9 mouse cellular contexts compared by ENCODE assay signal in the genomic region with DNA sequence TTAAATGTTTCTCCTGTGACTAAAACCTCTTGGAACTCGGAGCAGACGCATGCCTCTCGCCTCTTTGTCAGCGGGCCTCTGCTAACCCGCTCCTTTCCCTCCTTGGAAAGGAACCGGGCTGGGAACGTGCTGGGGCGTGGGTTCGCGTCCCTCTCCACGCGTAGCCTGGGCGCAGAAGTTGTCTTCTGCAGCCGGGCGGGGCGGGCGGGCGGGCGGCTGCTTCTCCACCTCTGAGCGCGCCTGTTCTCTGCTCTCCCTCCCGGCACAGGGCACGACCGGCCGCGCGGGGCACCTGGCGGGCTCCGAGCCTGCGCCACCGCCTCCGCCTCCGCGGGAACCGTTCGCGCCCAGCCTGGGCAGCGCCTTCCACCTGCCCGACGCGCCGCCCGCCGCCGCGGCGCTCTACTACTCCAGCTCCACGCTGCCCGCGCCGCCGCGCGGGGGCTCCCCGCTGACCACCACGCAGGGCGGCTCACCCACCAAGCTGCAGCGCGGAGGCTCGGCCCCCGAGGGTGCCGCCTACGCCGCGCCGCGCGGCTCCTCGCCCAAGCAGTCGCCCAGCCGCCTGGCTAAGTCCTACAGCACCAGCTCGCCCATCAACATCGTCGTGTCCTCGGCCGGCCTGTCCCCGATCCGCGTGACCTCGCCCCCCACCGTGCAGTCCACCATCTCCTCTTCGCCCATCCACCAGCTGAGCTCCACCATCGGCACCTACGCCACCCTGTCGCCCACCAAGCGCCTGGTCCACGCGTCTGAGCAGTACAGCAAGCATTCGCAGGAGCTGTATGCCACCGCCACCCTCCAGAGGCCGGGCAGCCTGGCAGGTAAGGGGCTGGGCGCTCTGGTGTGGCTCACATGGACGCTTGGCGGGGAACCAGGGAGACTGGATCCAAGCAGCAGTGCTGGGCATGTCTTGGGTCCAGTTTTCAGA.
DNase-seq lines count a peak whose midpoint lies in the region; ATAC-seq and TF ChIP-seq lines count a peak whose summit lies in the region.
"Had no signal": no experiment of that assay in that cellular context is flagged by ENCODE, and none has a peak within 500 bp of the region (broad histone marks: within the 10 kb centered on the region; RNA-seq: fewer than 3 reads in every experiment).

No protein-coding gene starts in this region.

- no peaks in the 10 kb centered on the region for H3K36me3 ChIP-seq in E14TG2a.4 (ENCODE audit: insufficient read depth, low read length)
- no peaks in the 10 kb centered on the region for H3K36me3 ChIP-seq in hindbrain, embryonic 10.5 days
- no peaks in the 10 kb centered on the region for H3K36me3 ChIP-seq in limb, embryonic 14.5 days (ENCODE audit: control insufficient read depth, insufficient read depth, low read length)
- H3K36me3 ChIP-seq in midbrain, embryonic 15.5 days (replicated peaks), result no peaks in the 10 kb centered on the region

- H3K4me1 ChIP-seq in E14TG2a.4 (replicated peaks; ENCODE audit: low read depth, low read length), result peaks cover 25% of the 10 kb centered on the region
- H3K4me1 ChIP-seq in hindbrain, embryonic 10.5 days (replicated peaks), result peaks cover 16% of the 10 kb centered on the region
- H3K4me1 ChIP-seq in limb, embryonic 14.5 days (ENCODE audit: control insufficient read depth, insufficient read depth, low read length), result peaks cover 4% of the 10 kb centered on the region; the same call in 1 of the 2 replicates
- peaks cover 17% of the 10 kb centered on the region for H3K4me1 ChIP-seq in midbrain, embryonic 15.5 days

- H3K9ac ChIP-seq in limb, embryonic 14.5 days (ENCODE audit: low read depth, low read length, severe bottlenecking), result peak overlapping the region; percentile 57
- peak overlapping the region; percentile 58 for H3K9ac ChIP-seq in midbrain, embryonic 15.5 days

- no peaks in the 10 kb centered on the region for H3K9me3 ChIP-seq in E14TG2a.4 (ENCODE audit: low read length)
- H3K9me3 ChIP-seq in hindbrain, embryonic 10.5 days, result no peaks in the 10 kb centered on the region
- no peaks in the 10 kb centered on the region for H3K9me3 ChIP-seq in limb, embryonic 14.5 days (ENCODE audit: control insufficient read depth, low read length)
- H3K9me3 ChIP-seq in midbrain, embryonic 15.5 days, result no peaks in the 10 kb centered on the region

- DNase-seq in adrenal gland, adult 2 months, result peak; percentile 3
- no peak for DNase-seq in adrenal gland, postnatal 25 days
- DNase-seq in embryo, embryonic 10.5 days (ENCODE audit: low spot score), result peak; percentile 12
- DNase-seq in hindbrain, embryonic 10.5 days (ENCODE audit: low spot score), result peak; percentile 41
- DNase-seq in limb, embryonic 14.5 days (ENCODE audit: low spot score), result no peak
- DNase-seq in thymus, postnatal 25 days, result peak; percentile 6

- H3K4me2 ChIP-seq in limb, embryonic 14.5 days (replicated peaks; ENCODE audit: low read depth, low read length, severe bottlenecking), result peak overlapping the region; percentile 99
- peak overlapping the region; percentile 88 for H3K4me2 ChIP-seq in midbrain, embryonic 15.5 days

- ATAC-seq in limb, embryonic 14.5 days (ENCODE audit: low FRiP score, low read depth), result peak; percentile 34; the same call in 1 of the 2 replicates
- ATAC-seq in midbrain, embryonic 15.5 days (replicated peaks), result peak; percentile 73

- H3K4me3 ChIP-seq in E14TG2a.4 (replicated peaks; ENCODE audit: low read length), result peak overlapping the region; percentile 81
- peak overlapping the region; percentile 75 for H3K4me3 ChIP-seq in hindbrain, embryonic 10.5 days
- peak overlapping the region; percentile 52 for H3K4me3 ChIP-seq in limb, embryonic 14.5 days (replicated peaks; ENCODE audit: low read length)
- H3K4me3 ChIP-seq in midbrain, embryonic 15.5 days, result peak overlapping the region; percentile 54
- H3K4me3 ChIP-seq: erythroblast, embryonic 14.5 days had no signal

- TF ChIP-seq POLR2A in limb, embryonic 14.5 days (IDR thresholded peaks at IDR 0.05; ENCODE audit: borderline replicate concordance, extremely low read depth, insufficient read depth, insufficient read length), result no peak

- 1% methylated on average over 94 of the region's 94 CpGs for WGBS in hindbrain, embryonic 10.5 days
- 3% methylated on average over 41 of the region's 94 CpGs for WGBS in limb, embryonic 14.5 days
- 1% methylated on average over 93 of the region's 94 CpGs for WGBS in midbrain, embryonic 15.5 days

- peaks cover 28% of the 10 kb centered on the region for H3K27me3 ChIP-seq in E14TG2a.4 (ENCODE audit: insufficient read depth, low read length)
- H3K27me3 ChIP-seq in hindbrain, embryonic 10.5 days (ENCODE audit: insufficient read depth, poor library complexity, severe bottlenecking), result peaks cover 32% of the 10 kb centered on the region
- H3K27me3 ChIP-seq in limb, embryonic 14.5 days (ENCODE audit: control insufficient read depth, insufficient read depth, low read length), result peaks cover 31% of the 10 kb centered on the region
- H3K27me3 ChIP-seq in midbrain, embryonic 15.5 days (replicated peaks), result no peaks in the 10 kb centered on the region

- TF ChIP-seq CTCF in E14TG2a.4 (conservative IDR thresholded peaks at IDR 0.05; ENCODE audit: low read length), result no peak

- H3K27ac ChIP-seq in hindbrain, embryonic 10.5 days, result peak overlapping the region; percentile 85
- H3K27ac ChIP-seq in limb, embryonic 14.5 days (replicated peaks; ENCODE audit: low read depth, low read length), result no peak overlapping the region
- H3K27ac ChIP-seq in midbrain, embryonic 15.5 days, result no peak overlapping the region; the same call in 1 of the 2 replicates

Comparison
In these comparisons a context has a peak if more than half of its experiments do, and no peak if none do; other contexts are left out.
1. DNase-seq: peak in adrenal gland, adult 2 months (single experiment), embryo, embryonic 10.5 days (single experiment), hindbrain, embryonic 10.5 days (single experiment) and thymus, postnatal 25 days (single experiment); none in adrenal gland, postnatal 25 days (single experiment) and limb, embryonic 14.5 days (single experiment).
2. Peak in every context shown above with its lines, with median percentiles within 50 percentile points of each other: H3K4me3 ChIP-seq.